Mouse (Mus musculus) testis, adult 2 months (tissue): ENCODE data around the gene Hist1h4f.

ENCODE experiments used
- CTCF ChIP-seq: fragments of 200-500 bp; IDR thresholded peaks from 2 replicates; pipeline ENCODE4 v1.5.1; 2012; ENCODE audit warnings: low read depth, mild to moderate bottlenecking, inconsistent platforms, low read length, moderate library complexity; ENCODE audit not compliant: control insufficient read depth, insufficient read depth, insufficient replicate concordance
- POLR2A ChIP-seq: fragments of 200-500 bp; IDR thresholded peaks from 2 replicates; pipeline ENCODE4 v1.6.1; 2012; ENCODE audit warnings: low read depth, mild to moderate bottlenecking, inconsistent platforms, low read length, moderate library complexity; ENCODE audit not compliant: control insufficient read depth

DNA sequence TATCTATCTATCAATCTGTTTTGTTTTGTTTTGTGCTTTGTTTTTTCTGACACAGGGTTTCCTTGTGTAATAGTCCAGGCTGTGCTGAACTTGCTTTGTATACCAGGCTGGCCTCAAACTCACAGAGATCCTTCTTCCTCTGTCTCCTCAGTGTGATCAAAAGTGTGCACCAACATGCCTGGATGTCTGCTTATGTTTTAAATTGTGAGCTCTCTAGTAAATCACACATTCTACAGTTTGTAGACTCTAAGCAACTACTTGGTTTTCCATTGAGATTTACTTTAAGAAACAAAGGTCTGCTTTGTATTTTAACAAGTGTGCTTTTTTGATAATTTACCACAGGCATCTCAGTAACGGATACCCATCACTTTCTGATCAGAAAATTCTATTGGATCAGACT, 26.4 kb upstream of the Hist1h4f start:
- TF ChIP-seq POLR2A, result no peak
- TF ChIP-seq CTCF, result no peak
